Mouse (Mus musculus): ENCODE measurements at regions not wholly inside any gene's neighbourhood (a gene's known extent, or its start where the extent isn't known, plus 50 kb on each side); places are given as distances from the start of the nearest gene placed in this dataset.
A peak's percentile ranks its signal among the peaks of the same experiment; 100 is the strongest.

GRCm38 (mm10) chr8:63587871-63588270 lies 364.2 kb downstream of the Sgo2b start:
- no peak for DNase-seq

- peak; percentile 36 for DNase-seq
Measured at GRCm38 (mm10) chr8:63574500-63574899, 377.5 kb downstream of the Sgo2b start.

GRCm38 (mm10) chr8:63539296-63539695 lies 412.8 kb downstream of the Sgo2b start:
- no peak for DNase-seq

GRCm38 (mm10) chr8:63529763-63530558 lies 422.1 kb downstream of the Sgo2b start:
- no peak for DNase-seq
